Mouse (Mus musculus) liver, embryonic 13.5 days (tissue): Measurements from ENCODE around the gene Fam114a1. TPM values are rescaled to one million over a fixed set of nuclear protein-coding genes. Genes with fewer than 3 reads are reported as not detected.

ENCODE experiments used
- ATAC-seq: fragments of 200-750 bp; cut with Nextera tagmentation; 2 replicates; pipeline ENCODE4 v1.8.0; 2017; ENCODE audit warnings: low read depth, mild to moderate bottlenecking, moderate number of reproducible peaks, moderate library complexity
- DNase-seq: peaks from one replicate; pipeline ENCODE4 v3.0.0; 2022
- H3K27ac ChIP-seq: fragments of 300-500 bp; sonication (generic); 2 replicates; pipeline ENCODE4 v1.5.1; 2015; ENCODE audit warnings: moderate library complexity, mild to moderate bottlenecking, inconsistent platforms
- H3K27me3 ChIP-seq: fragments of 300-500 bp; sonication (generic); 2 replicates; pipeline ENCODE4 v1.6.1; 2015; ENCODE audit warnings: mild to moderate bottlenecking, inconsistent platforms
- H3K36me3 ChIP-seq: fragments of 300-500 bp; sonication (generic); 2 replicates; pipeline ENCODE4 v1.6.1; 2015; ENCODE audit warnings: mild to moderate bottlenecking, inconsistent platforms
- H3K4me1 ChIP-seq: fragments of 300-500 bp; sonication (generic); replicated peaks from 2 replicates; pipeline ENCODE4 v1.6.1; 2015; ENCODE audit warnings: inconsistent platforms
- H3K4me2 ChIP-seq: fragments of 300-500 bp; sonication (generic); 2 replicates; pipeline ENCODE4 v1.6.1; 2015; ENCODE audit warnings: inconsistent platforms, mild to moderate bottlenecking, moderate library complexity
- H3K4me3 ChIP-seq: fragments of 300-500 bp; sonication (generic); replicated peaks from 2 replicates; pipeline ENCODE4 v1.5.1; 2015; ENCODE audit warnings: mild to moderate bottlenecking, inconsistent platforms
- H3K9ac ChIP-seq: fragments of 300-500 bp; sonication (generic); 2 replicates; pipeline ENCODE4 v1.6.1; 2015; ENCODE audit warnings: mild to moderate bottlenecking, inconsistent platforms
- H3K9me3 ChIP-seq: fragments of 300-500 bp; sonication (generic); replicated peaks from 2 replicates; pipeline ENCODE4 v1.6.1; 2016; ENCODE audit warnings: inconsistent platforms
- WGBS: fragments of 180-500 bp; shearing (Covaris S2); methylation state at CpG from one replicate; pipeline ENCODE4 v1.1.7; 2015; ENCODE audit not compliant: insufficient replicate concordance; 5-methylcytosine and 5-hydroxymethylcytosine counted together
- polyA plus RNA-seq: library from polyadenylated mRNA; unstranded; fragments of >200 nt; fragmentation: Nextera tagmentation; extraction: Ambion mirVana; gene quantifications from 2 replicates; pipeline ENCODE4 v1.2.1, GENCODE M21; 2015

Gene Fam114a1
- polyA plus RNA-seq, 1 experiment from 2014 or later, result 12.3 TPM

DNA sequence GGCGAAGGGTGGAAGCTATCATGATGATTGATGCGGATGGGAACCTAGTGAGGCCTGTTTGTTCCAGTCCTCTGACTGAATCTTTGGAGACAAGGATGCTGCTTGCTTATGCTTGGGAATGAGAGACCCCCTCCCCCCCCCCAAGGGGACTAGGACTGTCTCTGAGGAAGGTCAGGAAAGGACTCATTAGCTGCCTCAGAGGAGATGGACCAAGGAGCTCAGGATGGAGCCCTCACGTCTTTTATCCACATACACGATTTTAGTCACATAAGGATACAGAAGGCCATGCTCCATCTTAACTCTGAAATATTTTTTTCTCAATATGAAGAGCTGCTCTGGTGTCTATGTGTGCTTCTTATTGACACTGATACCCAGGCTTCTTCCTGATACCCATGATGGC lies 92.4 kb downstream of the Fam114a1 start:
- H3K9ac ChIP-seq, result no peak overlapping the region
- no peaks in the 10 kb centered on the region for H3K36me3 ChIP-seq
- H3K27me3 ChIP-seq, result no peaks in the 10 kb centered on the region
- no peak overlapping the region for H3K4me2 ChIP-seq
- DNase-seq (no peak), ATAC-seq (no peak)
- WGBS, result 70% methylated on average over 4 of the region's 4 CpGs
- H3K4me1 ChIP-seq, result no peaks in the 10 kb centered on the region
- no peaks in the 10 kb centered on the region for H3K9me3 ChIP-seq
- H3K4me3 ChIP-seq, result no peak overlapping the region
- H3K27ac ChIP-seq, result no peak overlapping the region

GRCm38 (mm10) chr5:65063266-65063665 lies 93.4 kb downstream of the Fam114a1 start:
- H3K27ac ChIP-seq, result no peak overlapping the region
- H3K9me3 ChIP-seq, result no peaks in the 10 kb centered on the region
- DNase-seq (no peak), ATAC-seq (no peak)
- H3K4me1 ChIP-seq, result no peaks in the 10 kb centered on the region
- WGBS, result 70% methylated on average over 2 of the region's 2 CpGs
- no peak overlapping the region for H3K4me2 ChIP-seq
- H3K27me3 ChIP-seq, result no peaks in the 10 kb centered on the region
- H3K9ac ChIP-seq, result no peak overlapping the region
- H3K4me3 ChIP-seq, result no peak overlapping the region
- no peaks in the 10 kb centered on the region for H3K36me3 ChIP-seq

DNA sequence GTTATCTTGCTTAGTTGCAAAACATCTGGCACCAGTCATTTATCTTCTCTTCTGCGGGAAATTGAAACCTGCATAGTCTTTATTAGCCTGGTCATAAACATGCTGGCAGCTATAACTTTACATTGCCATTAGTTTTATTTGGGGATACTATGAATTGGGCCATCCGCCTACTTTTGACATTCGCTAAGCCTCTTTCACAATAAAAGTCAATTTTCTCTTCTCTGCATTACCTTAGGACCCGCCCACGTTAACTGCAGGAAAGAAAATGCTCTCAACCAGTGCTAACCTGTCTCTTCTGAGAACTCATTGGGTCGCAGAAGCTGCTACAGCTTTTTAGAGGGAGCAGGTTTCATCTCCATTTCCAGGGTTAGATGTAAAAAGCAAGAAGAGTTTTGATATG lies 98.3 kb downstream of the Fam114a1 start:
- no peaks in the 10 kb centered on the region for H3K4me1 ChIP-seq
- H3K4me2 ChIP-seq, result no peak overlapping the region
- WGBS, result 72% methylated on average over 6 of the region's 6 CpGs
- H3K4me3 ChIP-seq, result no peak overlapping the region
- H3K27me3 ChIP-seq, result no peaks in the 10 kb centered on the region
- H3K27ac ChIP-seq, result no peak overlapping the region
- H3K9me3 ChIP-seq, result no peaks in the 10 kb centered on the region
- H3K36me3 ChIP-seq, result no peaks in the 10 kb centered on the region
- ATAC-seq (no peak), DNase-seq (no peak)
- H3K9ac ChIP-seq, result no peak overlapping the region

GRCm38 (mm10) chr5:65069872-65070271 lies 100.0 kb downstream of the Fam114a1 start:
- Histone ChIP-seq H3K4me2 (no peak overlapping the region), H3K4me1 (no peaks in the 10 kb centered on the region), H3K4me3 (no peak overlapping the region), H3K27ac (no peak overlapping the region), H3K9me3 (no peaks in the 10 kb centered on the region), H3K36me3 (no peaks in the 10 kb centered on the region), H3K27me3 (no peaks in the 10 kb centered on the region), H3K9ac (no peak overlapping the region)
- no peak for DNase-seq
- ATAC-seq, result no peak
- WGBS, result 74% methylated on average over 11 of the region's 11 CpGs

DNA sequence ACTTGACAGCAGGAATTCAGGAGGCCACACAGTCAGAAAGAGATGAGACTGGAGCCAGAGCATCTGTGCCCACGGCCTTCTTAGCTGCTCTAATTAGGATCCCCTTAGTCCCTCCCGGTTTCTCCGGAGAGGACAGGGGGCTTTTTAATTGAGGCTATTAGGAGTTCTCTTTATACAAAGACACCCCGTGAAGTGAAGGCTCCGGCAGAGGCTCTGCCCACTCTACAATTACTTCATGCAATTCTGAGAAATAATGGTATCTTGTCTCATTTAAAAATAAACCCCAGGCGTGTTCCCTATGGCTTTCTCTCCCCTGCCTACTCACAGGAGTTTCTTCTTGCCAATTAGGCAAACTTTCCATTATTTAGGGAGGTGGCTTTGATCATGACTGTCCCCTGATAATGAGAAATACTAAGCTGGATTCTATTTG lies 101.8 kb downstream of the Fam114a1 start:
- Histone ChIP-seq H3K4me3 (no peak overlapping the region), H3K9ac (no peak overlapping the region), H3K9me3 (no peaks in the 10 kb centered on the region), H3K27me3 (no peaks in the 10 kb centered on the region), H3K4me1 (no peaks in the 10 kb centered on the region), H3K27ac (no peak overlapping the region), H3K4me2 (no peak overlapping the region), H3K36me3 (no peaks in the 10 kb centered on the region)
- 61% methylated on average over 6 of the region's 6 CpGs for WGBS
- ATAC-seq, result no peak
- DNase-seq, result no peak

DNA sequence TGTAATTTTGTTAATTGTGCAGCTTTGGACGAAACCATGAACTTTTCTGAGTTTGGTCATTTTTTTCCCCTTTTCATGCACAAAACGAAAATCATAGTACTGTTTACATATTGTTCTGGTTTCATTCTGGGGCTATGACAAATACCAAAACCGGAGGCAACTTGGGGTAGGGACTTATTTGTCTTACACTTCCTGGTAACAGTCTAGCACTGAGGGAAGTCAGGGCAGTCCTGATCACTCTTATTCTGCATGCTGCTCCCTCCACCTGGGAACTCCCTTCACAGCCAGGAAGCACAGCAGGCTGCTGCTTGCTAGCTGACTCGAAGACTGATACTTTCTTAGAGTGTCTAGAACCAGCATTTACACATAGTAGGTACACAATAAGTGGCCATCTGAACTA lies 103.4 kb downstream of the Fam114a1 start:
- DNase-seq (no peak), ATAC-seq (no peak)
- Histone ChIP-seq H3K4me2 (no peak overlapping the region), H3K9me3 (no peaks in the 10 kb centered on the region), H3K36me3 (no peaks in the 10 kb centered on the region), H3K27ac (no peak overlapping the region), H3K4me3 (no peak overlapping the region), H3K4me1 (peaks cover 5% of the 10 kb centered on the region; the same call in 1 of the 2 replicates), H3K9ac (no peak overlapping the region), H3K27me3 (no peaks in the 10 kb centered on the region)
- WGBS, result 47% methylated on average over 4 of the region's 4 CpGs

GRCm38 (mm10) chr5:65074693-65075092 lies 104.8 kb downstream of the Fam114a1 start:
- DNase-seq, result no peak

DNA sequence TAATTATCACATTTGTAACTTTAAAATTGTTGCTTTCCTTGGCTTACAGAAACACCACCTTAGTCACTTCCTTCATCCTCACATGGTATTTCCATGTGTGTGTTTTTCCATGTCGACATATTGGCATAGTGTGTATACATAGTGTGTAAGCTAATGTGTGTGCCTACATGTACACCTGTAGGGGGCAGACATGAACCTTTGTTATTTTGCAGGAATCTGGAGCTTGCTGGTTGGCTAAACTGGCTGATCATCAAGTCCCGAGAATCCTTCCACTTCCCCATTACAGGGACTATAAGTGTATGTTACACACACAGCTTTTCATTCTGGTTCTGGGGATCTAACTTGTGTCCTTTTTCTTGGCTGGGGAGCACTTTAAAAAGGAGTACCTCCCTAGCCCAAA lies 106.2 kb downstream of the Fam114a1 start:
- Histone ChIP-seq H3K27me3 (no peaks in the 10 kb centered on the region), H3K4me1 (peaks cover 5% of the 10 kb centered on the region; the same call in 1 of the 2 replicates), H3K4me2 (no peak overlapping the region), H3K9me3 (no peaks in the 10 kb centered on the region), H3K27ac (no peak overlapping the region), H3K4me3 (no peak overlapping the region), H3K9ac (no peak overlapping the region), H3K36me3 (no peaks in the 10 kb centered on the region)
- ATAC-seq (no peak), DNase-seq (no peak)
- 48% methylated on average over 2 of the region's 2 CpGs for WGBS

More at GRCm38 (mm10) chr5:65074693-65075092, 104.8 kb downstream of the Fam114a1 start:
- no peaks in the 10 kb centered on the region for H3K36me3 ChIP-seq
- H3K4me2 ChIP-seq, result no peak overlapping the region
- H3K27ac ChIP-seq, result no peak overlapping the region
- WGBS, result 57% methylated on average over 7 of the region's 7 CpGs
- H3K4me3 ChIP-seq, result no peak overlapping the region
- H3K4me1 ChIP-seq, result peaks cover 5% of the 10 kb centered on the region; the same call in 1 of the 2 replicates
- H3K9ac ChIP-seq, result no peak overlapping the region
- no peaks in the 10 kb centered on the region for H3K9me3 ChIP-seq
- no peak for ATAC-seq
- H3K27me3 ChIP-seq, result no peaks in the 10 kb centered on the region

- DNase-seq, result no peak
- H3K27ac ChIP-seq, result no peak overlapping the region
- H3K27me3 ChIP-seq, result no peaks in the 10 kb centered on the region
- peaks cover 5% of the 10 kb centered on the region; the same call in 1 of the 2 replicates for H3K4me1 ChIP-seq
- H3K36me3 ChIP-seq, result no peaks in the 10 kb centered on the region
- no peaks in the 10 kb centered on the region for H3K9me3 ChIP-seq
- no peak overlapping the region for H3K4me3 ChIP-seq
- H3K4me2 ChIP-seq, result no peak overlapping the region
- no peak for ATAC-seq
- H3K9ac ChIP-seq, result no peak overlapping the region
- 48% methylated on average over 3 of the region's 3 CpGs for WGBS
These were observed 106.9 kb downstream of the Fam114a1 start for GRCm38 (mm10) chr5:65076748-65077147.

DNA sequence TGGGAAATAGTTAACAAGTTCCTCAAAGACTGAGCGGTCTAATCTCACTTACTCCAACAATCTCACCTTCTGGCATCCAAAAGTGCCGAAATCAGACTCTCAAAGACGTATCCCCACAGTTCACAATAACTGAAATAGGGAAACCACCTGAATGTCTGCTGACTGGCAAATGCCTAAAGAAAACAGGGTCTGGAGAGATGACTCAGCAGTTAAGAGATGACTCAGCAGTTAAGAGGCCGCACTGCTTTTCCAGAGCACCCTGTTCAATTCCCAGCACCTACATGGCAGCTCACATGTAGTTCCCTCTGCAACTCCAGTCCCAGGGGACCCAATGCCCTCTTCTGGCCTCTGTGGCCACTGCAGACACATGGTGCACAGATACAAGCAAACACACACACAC lies 108.2 kb downstream of the Fam114a1 start:
- DNase-seq (no peak), ATAC-seq (no peak)
- Histone ChIP-seq H3K4me1 (peaks cover 5% of the 10 kb centered on the region; the same call in 1 of the 2 replicates), H3K4me3 (no peak overlapping the region), H3K27me3 (no peaks in the 10 kb centered on the region), H3K36me3 (no peaks in the 10 kb centered on the region), H3K4me2 (no peak overlapping the region), H3K9ac (no peak overlapping the region), H3K27ac (no peak overlapping the region), H3K9me3 (no peaks in the 10 kb centered on the region)
- 73% methylated on average over 4 of the region's 4 CpGs for WGBS

- ATAC-seq, result no peak
- DNase-seq, result no peak
- no peaks in the 10 kb centered on the region for H3K9me3 ChIP-seq
- H3K4me2 ChIP-seq, result no peak overlapping the region
- H3K4me3 ChIP-seq, result no peak overlapping the region
- H3K36me3 ChIP-seq, result no peaks in the 10 kb centered on the region
- H3K27me3 ChIP-seq, result no peaks in the 10 kb centered on the region
- H3K9ac ChIP-seq, result no peak overlapping the region
- WGBS, result 64% methylated on average over 9 of the region's 9 CpGs
- H3K4me1 ChIP-seq, result peaks cover 5% of the 10 kb centered on the region; the same call in 1 of the 2 replicates
- no peak overlapping the region for H3K27ac ChIP-seq
These were observed 110.0 kb downstream of the Fam114a1 start for GRCm38 (mm10) chr5:65079881-65080280.

- H3K9me3 ChIP-seq, result no peaks in the 10 kb centered on the region
- DNase-seq, result no peak
- peaks cover 5% of the 10 kb centered on the region; the same call in 1 of the 2 replicates for H3K4me1 ChIP-seq
- no peak overlapping the region for H3K9ac ChIP-seq
- ATAC-seq, result no peak
- no peak overlapping the region for H3K27ac ChIP-seq
- no peaks in the 10 kb centered on the region for H3K27me3 ChIP-seq
- no peak overlapping the region for H3K4me3 ChIP-seq
- H3K4me2 ChIP-seq, result no peak overlapping the region
- WGBS, result 67% methylated on average over 4 of the region's 4 CpGs
- H3K36me3 ChIP-seq, result no peaks in the 10 kb centered on the region
These were observed 112.0 kb downstream of the Fam114a1 start for GRCm38 (mm10) chr5:65081836-65082235.
